Mouse (Mus musculus): Measurements from ENCODE around the gene Hdac1.

- TF ChIP-seq CTCF (IDR thresholded peaks at IDR 0.05; ENCODE audit: low read depth, low read length): no peak
- no peak for TF ChIP-seq TAL1 (conservative IDR thresholded peaks at IDR 0.05; ENCODE audit: low read depth, low read length)
- TF ChIP-seq GATA1 (IDR thresholded peaks at IDR 0.05; ENCODE audit: borderline replicate concordance, low read length): no peak
- no peak for TF ChIP-seq POLR2AphosphoS5 (IDR thresholded peaks at IDR 0.05; ENCODE audit: insufficient replicate concordance, low read depth, low read length)
These were observed 34.3 kb downstream of the Hdac1 start for GRCm38 (mm10) chr4:129508237-129508515.
